Mouse (Mus musculus): ENCODE data around the gene Arhgef2. TPM values are rescaled to one million over a fixed set of nuclear protein-coding genes. Genes with fewer than 3 reads are reported as not detected.
"Not testable (repeated sequence)": the region's sequence is repeated elsewhere in the genome, so short reads cannot be mapped to it uniquely, and the experiment has no call there.

The Arhgef2 gene
- total RNA-seq, 2 experiments from 2014 or later = 41.9 to 96.0 TPM

DNA sequence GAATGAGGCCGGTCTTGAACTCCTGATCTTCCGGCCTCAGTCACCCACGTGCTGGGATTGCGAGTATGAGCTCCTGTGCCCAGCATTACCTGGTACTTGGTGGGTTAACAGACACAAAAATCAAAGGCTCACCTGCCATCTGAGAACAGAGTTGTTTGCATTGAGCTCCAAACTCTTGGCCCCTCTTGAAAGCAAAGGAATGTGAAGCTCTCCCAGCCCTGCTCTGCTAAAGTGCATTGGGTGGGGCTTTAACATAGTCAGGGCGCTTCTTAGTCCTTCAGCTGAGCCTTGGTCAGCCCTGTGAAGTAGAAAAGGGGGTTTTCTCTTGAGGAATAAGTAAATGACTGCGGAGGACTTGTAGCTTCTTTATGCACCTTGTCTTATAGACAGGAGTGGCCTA, 20.0 kb upstream of the Arhgef2 start:
- no peak for ATAC-seq (replicated peaks; ENCODE audit: low FRiP score, low TSS enrichment, poor library complexity, severe bottlenecking)

DNA sequence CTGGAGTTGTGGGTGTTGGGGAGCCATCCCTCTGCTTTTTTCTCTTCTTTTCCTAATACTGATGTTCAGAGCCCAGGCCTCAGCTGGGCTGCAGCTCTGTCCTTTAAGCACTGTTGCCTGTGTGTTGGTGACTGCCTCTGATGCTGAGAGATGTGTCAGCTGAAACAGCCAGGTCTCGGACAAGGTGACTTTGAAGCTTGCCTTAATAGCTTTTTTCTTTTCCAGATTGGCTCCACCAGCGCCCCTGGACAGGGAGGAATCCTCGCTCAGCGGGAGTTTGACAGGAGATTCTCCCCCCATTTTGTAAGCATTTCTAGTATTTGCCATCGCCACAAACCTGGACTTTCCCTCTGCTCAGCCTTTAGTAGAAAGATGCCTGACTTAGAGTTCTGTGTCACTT, 19.1 kb upstream of the Arhgef2 start:
- ATAC-seq (replicated peaks; ENCODE audit: low FRiP score, low TSS enrichment, poor library complexity, severe bottlenecking) = no peak

GRCm38 (mm10) chr3:88590246-88590645, 15.5 kb upstream of the Arhgef2 start:
- no peak for ATAC-seq (replicated peaks; ENCODE audit: low FRiP score, low TSS enrichment, poor library complexity, severe bottlenecking)

- ATAC-seq (replicated peaks; ENCODE audit: low FRiP score, low TSS enrichment, poor library complexity, severe bottlenecking) = no peak
Observed at GRCm38 (mm10) chr3:88591044-88591443, 14.7 kb upstream of the Arhgef2 start.

DNA sequence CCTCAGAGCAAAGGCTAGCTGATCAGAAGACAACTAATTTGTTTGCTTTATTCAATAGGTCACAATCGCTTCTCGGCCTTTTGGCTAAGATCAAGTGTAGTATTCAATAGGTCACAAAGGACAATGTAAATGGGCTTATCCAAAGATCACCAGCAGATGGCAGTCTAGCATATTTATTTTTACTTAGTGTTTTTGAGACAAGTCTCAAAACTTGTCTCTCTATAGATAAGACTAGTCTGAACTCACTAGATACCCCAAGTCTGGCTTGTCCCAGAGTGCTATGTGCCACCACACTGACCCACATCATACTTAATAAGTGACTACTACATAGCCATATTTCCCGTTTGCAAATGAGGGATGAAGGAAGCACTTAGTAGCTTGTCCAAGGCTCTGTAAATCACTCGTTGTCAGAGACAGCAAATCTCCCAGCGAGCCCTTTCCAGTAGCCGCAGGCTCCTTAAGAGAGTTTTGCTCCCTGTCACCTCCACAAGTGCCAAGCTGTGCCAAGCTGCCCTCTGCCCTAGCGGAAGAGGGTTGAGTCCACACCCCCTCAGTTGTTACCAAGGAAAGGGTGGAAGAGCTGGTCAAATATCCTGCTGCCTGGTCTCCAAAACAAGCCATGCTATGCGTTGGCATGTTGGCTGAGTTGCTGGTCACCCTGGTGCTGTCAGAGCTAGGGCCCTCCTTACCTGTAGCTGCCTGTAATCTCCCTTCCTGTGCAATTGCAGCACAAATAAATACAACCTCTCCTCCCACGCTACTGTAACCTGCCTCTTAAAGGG, 13.6 kb upstream of the Arhgef2 start:
- peak; percentile 69 for ATAC-seq (replicated peaks; ENCODE audit: low FRiP score, low TSS enrichment, poor library complexity, severe bottlenecking)

- no peak for ATAC-seq (replicated peaks; ENCODE audit: low FRiP score, low TSS enrichment, poor library complexity, severe bottlenecking)
Observed at GRCm38 (mm10) chr3:88592942-88593576, 12.7 kb upstream of the Arhgef2 start.

DNA sequence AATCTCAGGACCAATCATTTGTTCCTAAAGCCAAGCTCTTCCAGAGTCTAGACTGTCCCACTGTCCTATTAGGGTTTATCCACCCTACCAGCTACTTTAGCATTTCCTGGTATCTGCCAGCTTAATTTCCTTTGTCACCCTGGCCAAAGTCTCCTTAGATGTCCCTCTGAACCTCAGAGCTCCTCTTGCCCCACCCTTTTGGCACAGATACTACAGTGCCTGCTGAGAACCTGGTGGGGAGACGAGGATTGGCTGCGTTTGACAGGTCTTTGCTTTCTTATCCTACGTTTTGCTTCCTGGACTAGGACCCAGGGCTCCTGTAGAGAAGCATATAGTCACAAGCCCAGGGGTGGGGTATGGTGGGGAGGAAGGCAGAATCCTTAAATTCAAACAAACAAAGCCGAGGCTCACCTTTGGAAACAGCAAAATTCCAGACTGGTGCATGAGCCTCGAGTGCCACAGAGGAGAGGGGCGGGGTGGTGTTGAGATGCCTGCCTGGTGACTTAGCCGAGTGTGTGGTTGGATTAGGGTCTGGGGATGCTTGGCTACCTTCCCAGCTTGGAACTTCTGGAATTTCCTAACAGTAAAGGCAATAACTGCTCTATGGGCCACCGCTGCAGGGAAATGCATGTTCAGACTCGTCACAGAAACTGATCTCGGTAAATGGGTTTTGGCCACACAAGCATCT, 11.7 kb upstream of the Arhgef2 start:
- ATAC-seq (replicated peaks; ENCODE audit: low FRiP score, low TSS enrichment, poor library complexity, severe bottlenecking) = peak; percentile 32; the same call in 1 of the 2 replicates

DNA sequence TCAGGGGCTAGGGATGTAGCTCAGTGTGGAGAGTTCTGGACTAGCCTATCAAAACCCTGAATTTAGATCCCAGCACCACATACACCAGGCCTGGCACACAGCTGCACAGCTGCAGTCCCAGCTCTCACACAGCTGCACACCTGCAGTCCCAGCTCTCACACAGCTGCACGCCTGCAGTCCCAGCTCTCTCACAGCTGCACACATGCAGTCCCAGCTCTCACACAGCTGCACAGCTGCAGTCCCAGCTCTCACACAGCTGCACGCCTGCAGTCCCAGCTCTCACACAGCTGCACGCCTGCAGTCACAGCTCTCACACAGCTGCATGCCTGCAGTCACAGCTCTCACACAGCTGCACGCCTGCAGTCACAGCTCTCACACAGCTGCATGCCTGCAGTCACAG, 9.2 kb upstream of the Arhgef2 start:
- not testable (repeated sequence) for ATAC-seq (replicated peaks; ENCODE audit: low FRiP score, low TSS enrichment, poor library complexity, severe bottlenecking)

- ATAC-seq (replicated peaks; ENCODE audit: low FRiP score, low TSS enrichment, poor library complexity, severe bottlenecking) = no peak
Observed at GRCm38 (mm10) chr3:88602466-88602865, 3.3 kb upstream of the Arhgef2 start.

GRCm38 (mm10) chr3:88603714-88604161, 2.0 kb upstream of the Arhgef2 start:
- peak; percentile 60 for ATAC-seq (replicated peaks; ENCODE audit: low FRiP score, low TSS enrichment, poor library complexity, severe bottlenecking)

GRCm38 (mm10) chr3:88604863-88605262, 903 bp upstream of the Arhgef2 start:
- ATAC-seq (replicated peaks; ENCODE audit: low FRiP score, low TSS enrichment, poor library complexity, severe bottlenecking) = no peak

GRCm38 (mm10) chr3:88607065-88607757, 1.4 kb downstream of the Arhgef2 start:
- ATAC-seq (replicated peaks; ENCODE audit: low FRiP score, low TSS enrichment, poor library complexity, severe bottlenecking) = peak; percentile 89

- peak; percentile 20; the same call in 1 of the 2 replicates for ATAC-seq (replicated peaks; ENCODE audit: low FRiP score, low TSS enrichment, poor library complexity, severe bottlenecking)
Observed at GRCm38 (mm10) chr3:88607758-88608138, 2.0 kb downstream of the Arhgef2 start.

- no peak for ATAC-seq (replicated peaks; ENCODE audit: low FRiP score, low TSS enrichment, poor library complexity, severe bottlenecking)
Observed at GRCm38 (mm10) chr3:88609066-88609465, 3.3 kb downstream of the Arhgef2 start.

GRCm38 (mm10) chr3:88614418-88614817, 8.7 kb downstream of the Arhgef2 start:
- no peak for ATAC-seq (replicated peaks; ENCODE audit: low FRiP score, low TSS enrichment, poor library complexity, severe bottlenecking)

GRCm38 (mm10) chr3:88615117-88615516, 9.4 kb downstream of the Arhgef2 start:
- no peak for ATAC-seq (replicated peaks; ENCODE audit: low FRiP score, low TSS enrichment, poor library complexity, severe bottlenecking)

DNA sequence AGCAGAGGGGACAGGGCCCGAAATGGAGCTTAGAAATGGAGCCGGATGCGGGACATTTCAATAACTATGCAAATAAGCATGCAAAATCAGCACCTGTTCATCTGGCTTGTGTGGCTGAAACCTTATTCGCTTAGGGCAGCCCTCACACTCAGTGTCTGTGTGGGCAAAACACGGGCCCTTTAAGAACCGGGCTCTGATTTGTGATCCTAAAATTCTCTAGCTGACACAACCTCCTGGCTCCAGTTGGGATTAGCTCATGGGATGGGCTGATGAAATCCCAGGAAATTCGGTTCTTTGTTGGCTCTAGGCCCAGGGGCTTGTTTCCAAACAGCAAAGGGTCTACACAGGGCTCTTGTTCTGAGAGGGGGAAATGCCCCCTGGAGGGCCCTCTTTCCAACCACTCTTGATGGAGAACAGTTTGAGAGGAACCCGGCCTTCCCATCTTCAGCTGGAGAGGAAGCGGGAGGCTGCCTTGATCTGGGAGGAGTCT, 10.2 kb downstream of the Arhgef2 start:
- ATAC-seq (replicated peaks; ENCODE audit: low FRiP score, low TSS enrichment, poor library complexity, severe bottlenecking) = no peak

GRCm38 (mm10) chr3:88616951-88617500, 11.3 kb downstream of the Arhgef2 start:
- no peak for ATAC-seq (replicated peaks; ENCODE audit: low FRiP score, low TSS enrichment, poor library complexity, severe bottlenecking)

GRCm38 (mm10) chr3:88618074-88618871, 12.5 kb downstream of the Arhgef2 start:
- no peak for ATAC-seq (replicated peaks; ENCODE audit: low FRiP score, low TSS enrichment, poor library complexity, severe bottlenecking)

Data from megakaryocyte-erythroid progenitor cell, adult 5-6 weeks (primary cell).